Mouse (Mus musculus) heart, adult 2 months (tissue): Measurements from ENCODE around the gene P2rx4.

ENCODE experiments used
- CTCF ChIP-seq: fragments of 200-600 bp; IDR thresholded peaks from 2 replicates; pipeline ENCODE4 v1.8.1; 2022; ENCODE audit warnings: antibody characterized with exemption, mild to moderate bottlenecking, moderate library complexity
- EP300 ChIP-seq: fragments of 200-500 bp; IDR thresholded peaks from 2 replicates; pipeline ENCODE4 v1.6.1; 2011; ENCODE audit warnings: low read depth, low read length, control low read depth; ENCODE audit not compliant: insufficient read depth
- POLR2A ChIP-seq: fragments of 200-500 bp; IDR thresholded peaks from 2 replicates; pipeline ENCODE4 v1.6.1; 2011; ENCODE audit warnings: mild to moderate bottlenecking, low read depth, low read length, control low read depth; ENCODE audit not compliant: insufficient read depth

DNA sequence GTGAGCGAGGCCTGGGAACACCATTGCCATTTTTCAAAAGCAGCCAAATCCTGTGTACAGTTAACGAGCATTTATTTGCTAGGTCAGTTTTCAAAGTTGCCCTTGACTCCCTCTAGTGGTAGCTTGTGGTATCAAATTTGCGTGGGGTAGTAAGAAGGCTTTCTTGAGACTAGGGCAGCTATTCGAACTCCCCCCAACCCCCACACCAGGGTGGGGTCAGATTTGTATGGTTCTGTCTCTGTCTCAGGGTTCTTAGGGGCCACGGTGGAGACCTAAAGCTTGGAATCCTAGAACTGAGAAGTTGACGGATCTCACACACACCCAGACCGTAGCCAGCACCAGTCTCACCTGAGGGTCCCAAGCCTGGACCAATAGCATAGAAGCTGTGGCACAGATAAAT, 18.7 kb downstream of the P2rx4 start:
- TF ChIP-seq CTCF, result peak; percentile 87
- no peak for TF ChIP-seq POLR2A
- TF ChIP-seq EP300, result no peak
